Mouse (Mus musculus) adrenal gland, postnatal 4 days (tissue): ENCODE measurements around the gene Ptbp3. TPM values are rescaled to one million over a fixed set of nuclear protein-coding genes. Genes with fewer than 3 reads are reported as not detected.
A peak's percentile ranks its signal among the peaks of the same experiment; 100 is the strongest.

Experiments
- DNase-seq, 2 experiments: peaks; one replicate each; pipeline ENCODE4 v3.0.0; 2021 to 2022; ENCODE audit warnings: low spot score in 2 of 2, mixed read lengths in 2 of 2
- total RNA-seq, 2 experiments: library from RNA; stranded (reverse); gene quantifications; 2 replicates each; pipeline ENCODE4 v1.2.3; 2021

Gene Ptbp3
- total RNA-seq, 2 experiments from 2014 or later = 147 to 163 TPM

DNA sequence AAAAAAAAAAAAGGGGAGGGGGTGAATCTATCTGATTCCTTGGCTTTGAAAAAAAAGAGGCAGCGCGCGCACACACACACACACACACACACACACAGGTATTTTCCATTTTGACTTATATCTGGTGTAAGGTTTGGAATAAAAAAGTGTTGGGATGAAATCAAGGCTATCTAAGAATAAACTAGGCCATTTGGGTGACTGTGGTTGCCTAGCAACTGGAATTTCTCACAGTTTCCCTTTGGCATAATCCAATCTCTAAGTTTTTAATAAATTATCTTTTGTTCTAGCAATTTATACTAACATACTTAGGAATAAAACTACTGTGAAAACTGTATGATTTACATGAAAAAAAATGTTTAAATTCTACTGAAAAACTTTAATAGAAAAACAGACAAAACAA, 42.5 kb downstream of the Ptbp3 start:
- DNase-seq = no peak

DNA sequence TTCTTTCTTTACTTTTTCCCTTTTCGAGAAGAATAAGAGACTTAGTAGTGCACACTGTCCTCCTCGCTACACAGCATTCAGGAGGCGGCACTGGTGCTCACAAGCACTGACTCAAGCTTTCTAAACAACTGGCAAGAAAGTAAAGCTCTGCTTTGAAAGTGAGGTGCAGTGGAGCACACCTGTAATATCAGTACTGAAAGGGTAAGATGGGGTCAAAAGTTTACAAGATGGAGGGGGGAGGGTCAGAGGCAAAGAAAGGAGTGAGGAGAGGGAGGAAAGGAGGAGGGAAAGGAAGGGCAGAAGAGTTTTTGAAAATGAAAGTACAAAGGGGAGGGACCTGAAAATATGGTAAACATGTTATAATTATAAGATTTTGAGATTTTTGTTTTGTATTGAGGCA, 43.7 kb downstream of the Ptbp3 start:
- no peak for DNase-seq

DNA sequence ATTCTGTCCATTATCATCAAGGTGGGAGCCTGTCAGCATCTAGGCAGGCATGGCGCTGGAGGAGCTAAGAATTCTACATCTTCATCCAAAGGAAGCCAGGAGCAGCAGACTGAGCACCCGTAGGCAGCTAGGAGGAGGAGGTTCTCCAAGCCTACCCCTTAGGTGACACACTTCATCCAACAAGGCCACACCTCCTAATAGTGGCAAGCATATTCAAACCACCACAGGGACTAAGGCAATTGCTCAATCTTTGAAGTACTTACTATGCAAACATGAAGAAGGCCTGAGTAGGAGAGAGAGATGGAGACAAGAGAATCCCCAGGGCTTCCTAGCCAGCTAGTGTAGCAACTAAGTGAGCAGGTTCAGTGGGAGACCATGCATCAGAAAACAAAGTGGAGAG, 58.1 kb downstream of the Ptbp3 start:
- DNase-seq = no peak

DNA sequence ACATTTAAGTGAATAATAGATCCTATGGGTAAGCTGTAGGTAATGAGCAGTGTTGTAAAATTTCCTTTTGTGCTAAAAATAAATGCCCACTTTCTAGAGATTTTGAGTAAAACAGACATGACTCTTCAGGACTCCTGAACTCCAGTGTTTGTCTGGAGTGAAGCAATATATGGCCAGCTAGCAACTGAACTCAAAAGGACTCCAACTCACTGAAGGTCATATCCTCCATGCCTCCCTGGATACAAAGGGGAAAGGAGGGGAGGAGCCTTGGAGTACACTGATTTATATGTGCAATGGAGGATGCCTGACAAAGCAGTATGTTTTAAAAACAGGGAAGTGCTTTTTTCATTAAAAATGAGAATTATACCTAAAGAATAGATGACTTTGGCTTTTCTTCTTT, 77.9 kb downstream of the Ptbp3 start:
- no peak for DNase-seq

DNA sequence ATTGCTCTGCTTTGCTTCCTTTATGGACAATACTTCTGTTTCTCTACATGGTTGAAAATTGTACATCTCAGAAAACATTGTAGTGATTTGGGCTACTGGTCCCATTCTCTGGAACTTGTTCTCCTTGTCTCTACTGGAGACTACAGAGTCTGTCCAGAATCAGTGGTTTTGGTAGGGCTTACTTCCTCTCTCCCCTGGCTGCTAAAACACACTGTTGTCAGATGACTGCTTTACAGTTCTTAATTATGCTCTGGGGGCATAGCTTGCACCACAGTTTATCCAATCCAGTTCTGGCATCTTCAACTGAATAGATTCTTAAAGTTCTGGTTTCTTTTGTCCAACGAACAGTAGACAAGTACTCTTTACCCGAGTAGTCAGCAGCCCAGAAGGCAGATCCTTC, 83.7 kb downstream of the Ptbp3 start:
- no peak for DNase-seq

DNA sequence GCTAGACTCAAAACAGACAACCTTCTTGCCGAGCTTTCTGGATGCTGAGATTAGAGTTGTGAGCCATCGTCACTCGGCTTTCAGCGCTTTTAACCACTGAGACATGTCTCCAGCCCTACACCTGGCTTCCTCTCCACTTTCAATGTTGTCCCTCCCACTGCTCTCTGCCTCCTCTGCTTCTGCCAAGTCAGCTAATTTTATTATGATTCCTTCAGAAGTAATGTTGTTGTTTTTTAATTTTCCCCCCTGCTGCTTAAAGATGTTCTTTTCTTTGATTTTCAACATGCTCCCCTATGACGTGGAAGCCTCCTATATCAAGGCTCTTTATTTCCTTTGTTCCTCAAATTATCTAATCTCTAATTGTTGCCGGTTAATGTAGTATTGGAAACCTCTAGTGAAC, 84.5 kb downstream of the Ptbp3 start:
- DNase-seq = no peak

DNA sequence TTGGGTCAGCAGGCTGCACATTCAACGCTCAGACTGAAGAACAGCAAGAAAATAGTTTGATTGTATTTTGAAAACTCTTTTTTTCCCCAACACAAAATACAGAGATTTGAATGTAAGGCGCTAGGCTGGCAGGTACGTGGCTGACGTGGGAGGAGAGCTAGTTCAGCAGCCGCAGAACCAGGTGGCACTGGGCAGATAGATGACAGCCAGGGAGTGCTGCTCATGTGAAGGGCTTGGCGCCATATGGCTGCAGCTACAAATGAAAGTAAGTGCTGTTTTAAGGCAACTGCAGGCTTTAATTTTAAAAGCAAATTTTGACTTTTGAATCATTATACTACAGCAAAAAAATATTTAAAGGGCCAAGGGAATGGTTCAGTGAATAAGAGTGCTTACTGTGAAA, 86.7 kb downstream of the Ptbp3 start:
- DNase-seq = no peak

DNA sequence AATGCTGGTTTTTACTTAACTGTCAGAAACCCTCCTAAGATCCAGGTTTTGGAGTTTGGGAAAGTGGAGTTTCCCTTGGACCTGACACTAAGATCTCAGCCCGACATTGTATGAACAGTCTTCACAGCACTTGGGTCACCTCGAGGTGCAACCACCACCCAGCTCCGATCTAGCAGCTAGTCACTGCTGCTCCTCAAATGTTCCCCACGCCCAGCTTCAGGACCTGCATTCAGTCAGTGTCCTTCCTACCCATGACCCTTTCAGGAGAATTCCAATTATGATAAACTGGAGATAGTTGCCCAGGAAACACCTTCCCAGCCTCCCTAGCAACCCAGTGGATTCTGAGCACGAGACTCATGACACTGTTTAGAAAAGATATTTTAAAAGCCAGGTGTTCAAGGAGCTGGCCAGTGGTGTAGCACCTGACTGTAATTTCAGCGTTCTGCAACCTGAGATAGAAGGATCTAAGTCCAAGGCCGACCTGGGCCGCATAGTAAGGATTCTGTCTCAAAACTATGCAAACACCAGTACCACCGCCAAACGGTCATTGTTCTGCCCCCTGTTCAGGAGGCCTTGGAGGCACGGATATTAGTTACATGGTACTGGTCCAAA, 87.9 kb downstream of the Ptbp3 start:
- DNase-seq = no peak

DNA sequence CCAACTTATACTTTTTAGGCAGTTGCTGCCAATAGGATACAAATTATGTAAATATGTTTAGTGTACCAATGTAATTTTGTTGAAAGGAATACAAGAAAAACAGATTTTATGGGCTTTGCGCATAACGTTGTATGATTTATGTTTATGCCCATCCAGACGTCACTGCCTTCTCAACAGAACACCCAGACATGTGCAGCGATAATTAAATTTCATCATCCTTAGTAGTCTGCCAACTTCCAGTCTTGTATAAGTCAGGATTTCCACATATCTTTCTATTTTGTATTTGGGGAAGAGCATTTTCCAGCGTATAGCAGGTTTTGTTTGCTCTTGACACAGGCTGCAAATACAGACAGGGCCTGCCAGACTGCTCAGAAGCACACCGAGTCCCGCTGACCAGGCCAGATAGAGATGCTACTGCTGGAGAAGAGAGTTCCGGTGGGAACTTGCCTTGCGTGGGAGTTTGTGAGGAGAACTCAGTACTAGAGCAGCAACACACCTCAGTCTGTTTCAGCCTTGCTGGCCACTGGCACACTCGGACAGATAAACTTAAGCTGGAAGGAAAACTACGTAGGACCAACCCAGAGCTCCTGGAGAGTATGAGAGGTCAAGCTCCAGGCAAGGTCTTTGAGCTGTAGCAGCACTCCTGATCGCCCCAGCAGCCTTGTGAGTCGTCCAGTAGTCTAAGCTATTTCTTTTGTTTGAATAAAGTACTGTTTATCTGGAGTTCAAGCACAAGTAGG, 89.8 kb downstream of the Ptbp3 start:
- DNase-seq = no peak

DNA sequence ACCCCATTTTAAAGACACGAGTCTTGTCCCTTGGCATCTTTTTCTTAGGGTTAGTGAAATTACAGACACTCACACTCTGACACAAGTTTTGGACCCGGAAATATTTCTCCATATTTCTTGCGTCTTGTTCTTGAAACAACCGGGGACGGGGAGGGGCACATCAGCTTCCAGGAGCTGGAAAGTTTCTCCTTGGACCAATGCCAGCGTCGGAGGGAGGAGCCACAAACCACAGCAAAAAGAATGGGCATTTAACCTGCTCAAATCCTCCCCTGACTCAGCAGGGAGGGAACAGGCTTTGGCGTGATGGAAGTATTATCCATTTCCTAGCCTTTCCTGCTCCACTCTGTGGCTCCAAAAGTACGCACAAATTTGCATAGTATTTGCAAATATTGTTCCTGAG, 91.2 kb downstream of the Ptbp3 start:
- peak in 1 of 2 experiments; percentile 20 for DNase-seq

DNA sequence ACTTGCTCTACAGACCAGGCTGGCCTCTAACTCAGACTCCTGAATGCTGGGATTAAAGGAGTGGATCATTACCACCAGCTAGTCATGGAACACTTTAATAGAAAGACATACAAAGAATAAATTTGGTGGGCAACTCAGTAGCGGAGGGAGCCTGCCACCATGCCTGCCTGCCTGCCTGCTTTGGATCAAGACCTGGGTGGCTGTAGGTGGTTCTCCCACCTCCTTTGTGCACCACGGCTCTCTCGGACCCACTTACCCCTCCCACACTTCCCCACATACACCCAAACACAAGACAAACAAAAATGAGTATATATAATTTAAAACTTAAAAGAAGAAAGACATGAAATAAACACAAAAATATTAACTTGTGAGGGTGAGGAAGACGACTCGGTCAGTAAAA, 92.1 kb downstream of the Ptbp3 start:
- no peak for DNase-seq

DNA sequence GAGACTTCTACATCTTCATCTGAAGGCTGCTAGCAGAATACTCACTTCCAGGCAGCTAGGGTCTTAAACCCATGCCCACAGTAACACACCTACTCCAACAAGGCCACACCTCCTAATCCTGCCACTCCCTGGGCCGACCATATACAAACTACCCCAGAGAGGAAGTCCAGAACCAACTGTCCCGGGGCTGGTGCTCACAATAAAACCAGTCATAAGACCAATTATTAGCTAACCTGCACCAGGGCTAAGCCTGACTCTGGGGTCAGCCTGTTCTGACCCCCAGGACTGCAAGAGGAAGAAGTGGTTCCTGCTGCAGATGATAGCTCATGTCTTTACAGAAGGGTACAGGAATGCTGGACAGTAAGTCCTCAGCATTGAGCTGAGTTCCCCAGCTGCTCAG, 93.7 kb downstream of the Ptbp3 start:
- no peak for DNase-seq

DNA sequence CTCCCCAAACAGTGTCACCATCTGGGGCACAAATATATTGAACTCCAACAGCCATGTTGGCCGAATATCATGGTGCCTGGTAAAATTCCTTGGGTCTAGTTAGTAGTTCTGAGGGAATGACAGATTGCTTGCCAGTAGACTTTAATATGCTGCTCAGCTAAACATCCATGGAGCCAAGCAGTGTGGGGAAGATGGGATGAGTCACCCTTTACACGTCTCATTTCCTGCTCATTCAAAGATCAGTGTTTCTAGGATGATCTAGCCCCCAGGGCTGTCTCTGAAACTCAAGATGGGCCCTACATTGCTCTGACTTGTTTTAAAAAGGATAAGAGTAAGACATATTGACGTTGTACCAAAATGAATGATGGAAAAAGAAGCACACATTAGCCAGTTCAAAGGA, 95.1 kb downstream of the Ptbp3 start:
- DNase-seq = no peak

DNA sequence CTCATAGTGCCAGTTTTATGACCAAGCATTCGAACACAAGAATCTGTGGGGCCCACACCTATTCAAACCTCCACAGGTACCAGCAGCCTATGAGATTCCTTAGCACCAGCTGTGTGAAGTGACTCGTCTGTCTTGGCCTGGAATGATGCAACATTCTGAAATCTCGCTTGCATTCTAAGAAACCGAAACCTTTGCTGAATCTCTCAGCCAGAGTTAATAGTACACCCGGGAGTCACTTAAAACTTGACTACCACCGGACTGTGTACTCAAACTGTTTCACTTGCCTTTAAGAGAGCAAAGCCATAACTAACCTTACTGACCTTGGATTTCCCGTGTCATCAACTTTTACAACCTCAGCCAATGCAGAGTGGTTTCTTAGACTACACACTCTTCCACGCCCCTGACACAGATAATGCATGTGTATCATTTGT, 96.6 kb downstream of the Ptbp3 start:
- no peak for DNase-seq

DNA sequence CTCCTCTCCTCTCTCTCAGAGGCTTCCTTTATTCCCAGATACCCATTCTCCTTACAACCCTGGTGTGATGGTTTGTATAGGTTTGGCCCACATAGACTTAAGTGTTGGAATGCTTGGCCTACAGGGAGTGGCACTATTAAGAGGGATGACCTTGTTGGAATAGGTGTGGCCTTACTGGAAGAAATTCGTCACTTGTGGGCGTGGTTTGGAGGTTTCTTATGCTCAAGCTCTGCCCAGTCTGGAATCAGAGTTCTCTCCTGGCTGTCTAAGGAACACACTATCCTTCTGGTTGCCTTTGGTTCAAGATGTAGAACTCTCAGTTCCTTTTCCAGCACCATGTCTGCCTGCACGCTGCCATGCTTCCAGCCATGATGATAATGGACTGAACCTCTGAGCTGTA, 98.3 kb downstream of the Ptbp3 start:
- no peak for DNase-seq

DNA sequence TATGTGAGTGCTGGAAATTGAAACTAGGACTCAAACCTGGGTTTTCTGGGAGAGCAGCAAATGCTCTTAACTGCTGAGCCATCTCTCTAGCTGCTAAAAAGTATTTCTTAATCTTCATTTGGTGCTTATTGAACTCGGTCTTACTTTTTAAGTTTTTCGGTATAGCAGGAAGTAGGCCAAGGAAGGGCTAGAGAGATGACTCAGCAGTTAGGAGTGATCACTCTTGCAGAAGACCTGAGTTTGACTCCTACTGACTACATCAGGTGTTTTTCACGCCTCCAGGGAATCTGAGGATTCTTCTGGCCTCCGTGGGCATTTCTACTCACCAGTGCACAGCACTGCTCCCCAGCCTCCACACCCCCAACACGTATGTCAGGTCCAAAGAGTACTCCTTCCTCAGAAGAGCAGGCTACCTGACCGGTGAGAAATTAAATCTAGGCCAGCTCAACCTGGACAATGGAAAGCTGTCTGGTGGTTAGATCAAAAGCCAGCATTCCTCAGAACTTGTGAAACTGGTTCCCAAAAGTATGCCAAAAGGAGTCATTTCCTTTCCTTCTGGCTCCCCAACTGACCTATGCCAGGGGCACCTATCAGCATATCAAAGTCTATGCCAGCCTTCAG, 98.8 kb downstream of the Ptbp3 start:
- no peak for DNase-seq

DNA sequence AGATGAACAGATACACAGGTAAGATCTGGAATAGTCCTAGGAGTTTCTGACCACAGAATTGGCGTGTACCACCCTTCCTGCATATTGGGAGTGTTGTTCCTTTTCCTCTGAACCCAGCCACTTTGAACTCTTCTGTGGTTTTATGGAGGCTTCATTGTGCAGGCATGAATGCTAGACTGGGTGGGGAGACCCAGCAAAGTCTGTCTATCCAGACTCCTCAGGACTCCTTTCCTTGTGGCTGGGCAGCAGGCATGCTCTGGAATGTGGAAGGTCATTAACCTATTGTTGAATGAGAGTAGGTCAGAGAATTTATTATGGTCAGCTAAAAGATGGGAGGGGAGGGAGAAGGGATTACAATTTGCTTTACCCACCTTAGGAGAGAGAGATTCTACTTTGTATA, 101.9 kb downstream of the Ptbp3 start:
- no peak for DNase-seq

DNA sequence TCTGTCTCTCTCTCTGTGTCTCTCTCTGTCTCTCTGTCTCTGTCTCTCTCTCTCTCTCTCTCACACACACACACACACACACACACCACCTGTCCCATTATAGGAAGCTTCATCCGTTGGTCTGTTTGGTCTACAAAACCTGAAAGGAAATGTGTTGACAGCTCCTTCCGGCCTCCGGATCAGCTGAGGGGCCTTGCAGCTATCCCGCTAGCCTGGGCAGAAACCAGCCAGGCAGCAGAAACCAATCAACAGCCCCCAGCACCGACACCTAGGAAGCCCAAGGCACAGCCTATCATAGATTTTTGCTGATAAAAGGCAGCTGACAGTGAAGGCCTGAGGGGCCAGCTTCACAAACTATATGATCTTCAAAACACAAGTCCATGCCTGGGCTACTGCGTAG, 103.6 kb downstream of the Ptbp3 start:
- DNase-seq = no peak

DNA sequence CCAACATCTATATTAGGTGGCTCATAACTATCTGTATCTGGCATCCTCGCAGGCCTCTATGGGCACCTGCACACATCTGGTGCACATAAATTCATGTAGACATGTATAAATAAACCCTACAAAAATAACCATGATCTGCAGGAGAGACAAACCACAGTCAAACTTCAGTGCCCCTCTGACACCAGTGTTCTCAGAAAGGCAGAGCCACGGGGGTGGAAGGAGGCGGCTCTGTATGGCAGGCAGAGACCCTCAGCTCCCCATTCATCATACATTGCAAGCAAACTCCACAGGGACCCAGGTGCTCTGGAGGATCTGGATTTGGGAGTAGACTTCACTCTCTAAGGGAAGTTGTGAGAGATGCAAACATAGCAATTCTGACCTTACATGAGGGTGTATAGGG, 104.2 kb downstream of the Ptbp3 start:
- DNase-seq = no peak

DNA sequence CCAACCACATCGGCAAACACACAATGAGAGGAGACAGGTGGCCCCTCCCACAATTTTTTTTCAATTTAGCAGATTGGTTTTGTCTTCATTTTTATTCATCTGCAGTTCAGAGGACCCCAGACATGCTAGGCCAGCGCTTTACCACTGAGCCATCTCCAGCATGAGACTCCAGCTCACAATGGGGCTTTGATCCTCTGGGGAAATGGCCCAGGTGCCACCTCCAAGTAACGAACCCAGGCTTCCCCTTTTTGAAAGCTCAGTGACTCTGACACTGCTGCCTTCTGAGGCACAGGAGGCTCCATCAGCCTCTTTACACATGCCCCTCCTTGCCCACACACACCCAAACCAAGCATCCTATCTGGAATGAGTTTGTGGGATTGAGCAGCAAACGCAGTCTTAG, 105.1 kb downstream of the Ptbp3 start:
- no peak for DNase-seq

DNA sequence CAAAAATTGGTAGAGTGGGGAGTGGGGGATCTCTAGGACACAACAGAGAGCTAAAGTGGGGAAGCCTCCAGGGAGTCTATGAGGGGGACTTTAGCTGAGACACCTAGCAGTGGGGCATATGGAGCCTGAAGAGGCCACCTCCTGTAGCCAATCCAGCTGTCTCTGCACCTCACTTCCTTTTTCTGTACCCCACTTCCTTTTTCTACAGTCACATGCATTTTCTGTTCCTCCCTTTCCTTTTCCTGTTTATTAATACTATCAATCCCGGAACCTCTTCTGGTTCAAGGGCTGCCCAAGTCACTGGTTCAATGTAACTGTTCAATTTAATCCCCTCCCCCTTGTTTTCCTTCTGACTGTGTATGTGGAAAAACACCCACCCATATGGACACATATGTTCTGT, 107.9 kb downstream of the Ptbp3 start:
- no peak for DNase-seq

DNA sequence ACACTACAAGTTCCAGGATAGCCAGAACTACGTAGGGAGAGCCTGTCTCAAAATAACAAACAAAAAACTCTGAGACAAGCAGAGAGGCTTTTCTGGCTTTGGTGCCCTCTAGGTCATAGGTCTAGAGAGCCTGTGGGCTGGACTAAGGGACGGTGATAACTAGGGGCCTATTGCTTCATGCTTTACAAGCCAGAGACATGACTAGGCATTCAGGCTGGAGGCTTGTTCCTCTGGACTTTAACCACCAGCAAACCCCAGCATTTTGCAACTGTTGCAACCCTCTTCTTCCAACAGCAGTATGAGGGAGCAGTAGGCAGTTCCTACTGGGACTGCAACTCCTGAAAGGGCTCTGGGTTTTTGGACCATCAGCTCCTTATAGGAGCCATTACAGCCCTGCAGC, 109.2 kb downstream of the Ptbp3 start:
- no peak for DNase-seq

DNA sequence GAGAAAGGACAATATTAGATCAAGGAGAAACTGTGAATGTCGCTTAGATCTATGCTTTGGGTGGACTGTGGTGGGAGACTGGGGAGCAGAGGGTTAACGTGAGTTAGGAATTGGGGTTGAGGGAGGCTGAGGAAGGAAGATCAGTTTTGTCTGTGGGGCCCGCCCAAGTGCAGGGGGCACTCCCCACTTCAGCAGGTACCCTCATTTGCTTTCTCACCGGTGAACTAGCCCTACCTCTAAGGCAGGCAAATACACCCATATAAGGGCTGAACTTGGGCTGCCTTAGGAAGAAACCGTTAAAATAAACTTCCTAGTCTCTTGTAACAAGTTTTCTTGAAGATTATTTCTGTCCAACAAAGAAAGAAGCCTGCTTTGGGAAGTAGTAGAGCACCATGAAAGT, 110.1 kb downstream of the Ptbp3 start:
- DNase-seq = no peak
